Mouse (Mus musculus) cerebellum, adult 9-10 months (tissue): ENCODE measurements around the gene Ptpn18.

ENCODE experiments used
- DNase-seq: peaks from one replicate; pipeline ENCODE4 v3.0.0; 2022

Gene Ptpn18

DNA sequence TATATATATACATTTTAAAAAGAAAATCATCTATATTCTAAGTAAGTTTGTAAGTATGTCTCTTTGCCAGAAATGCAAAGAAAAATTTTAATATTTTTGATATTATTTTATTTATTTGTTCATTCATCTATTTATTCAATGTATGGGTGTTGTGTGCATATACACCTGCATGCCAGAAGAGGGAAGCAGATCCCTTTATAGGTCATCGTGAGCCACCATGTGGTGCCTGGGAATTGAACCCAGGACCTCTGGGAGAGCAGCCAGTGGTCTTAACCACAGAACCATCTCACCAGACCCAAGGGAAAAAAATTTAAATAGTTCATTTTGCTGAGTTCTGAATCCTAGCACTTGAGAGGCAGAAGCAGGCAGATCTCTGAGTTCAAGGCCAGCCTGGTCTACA is 58.7 kb downstream of the Ptpn18 start:
- DNase-seq = no peak

DNA sequence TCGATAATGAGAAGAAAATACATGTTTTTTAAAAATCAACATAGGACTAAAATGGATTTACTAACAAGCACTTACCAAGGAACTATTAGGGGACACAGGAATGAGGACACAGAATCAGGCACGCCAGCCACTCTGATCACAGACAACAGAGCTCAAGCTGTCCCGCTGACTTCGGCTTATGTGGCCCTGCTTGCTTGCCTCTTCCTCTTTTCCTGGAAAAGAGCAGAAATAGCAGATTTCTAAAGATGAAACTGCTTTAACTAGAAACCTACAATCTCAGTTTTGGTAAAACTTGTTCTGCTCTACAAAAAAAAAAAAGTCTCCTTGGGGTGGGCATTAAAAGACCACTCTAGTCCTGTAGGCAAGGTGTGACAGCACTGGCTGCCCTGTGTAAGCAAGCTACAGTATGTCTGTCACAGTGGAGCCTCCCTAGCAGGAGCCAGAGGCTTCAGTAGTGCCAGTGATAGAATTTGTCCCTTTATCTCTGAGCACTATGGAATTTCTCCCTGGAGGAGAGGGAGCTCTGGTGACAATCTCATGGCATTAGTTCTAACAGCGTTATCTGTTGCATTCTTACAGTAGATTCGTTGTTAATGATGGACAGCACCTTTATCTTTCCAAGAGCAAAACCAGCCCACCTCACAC is 62.8 kb downstream of the Ptpn18 start:
- DNase-seq = peak; percentile 64

DNA sequence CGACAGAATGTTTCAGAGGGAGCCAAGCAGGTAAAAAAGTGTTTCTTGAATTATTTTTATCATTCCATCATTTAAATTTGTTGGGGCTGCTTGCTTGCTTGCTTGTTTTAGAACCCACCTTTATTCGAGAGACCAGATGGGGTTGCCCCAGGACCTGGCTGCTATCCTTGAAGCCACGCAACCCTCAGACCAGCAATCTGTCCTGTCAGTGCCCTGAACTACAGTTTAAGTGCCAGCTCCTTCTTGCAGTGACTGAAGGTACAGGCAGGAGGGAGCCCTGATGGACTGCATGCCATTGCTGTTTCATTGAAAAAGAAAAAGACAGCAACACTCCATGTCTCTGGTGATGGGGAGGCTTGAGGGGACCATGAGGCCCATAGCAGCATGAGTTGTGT is 63.3 kb downstream of the Ptpn18 start:
- DNase-seq = peak; percentile 89

DNA sequence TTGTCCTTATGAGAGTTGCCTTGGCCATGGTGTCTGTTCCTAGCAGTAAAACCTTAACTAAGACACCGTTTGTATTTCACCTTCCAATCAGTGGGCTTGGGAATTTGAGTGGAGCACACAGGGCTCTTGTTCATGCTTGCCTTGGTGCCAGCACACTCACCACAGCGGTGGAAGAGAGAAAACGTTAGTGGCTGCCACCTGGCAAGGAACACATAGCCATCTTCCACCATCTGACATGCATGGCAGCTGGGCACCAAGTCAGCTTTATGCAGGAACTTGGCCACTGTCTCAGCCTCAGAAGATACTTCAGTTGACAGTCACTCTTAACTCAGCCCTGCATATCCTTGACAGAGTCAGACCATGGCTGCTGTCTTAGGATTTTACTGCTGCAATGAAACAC is 64.1 kb downstream of the Ptpn18 start:
- DNase-seq = peak; percentile 47
